Mouse (Mus musculus) retina, postnatal 7 days (tissue): ENCODE data around the gene Wwox.

Experiments used
- DNase-seq: peaks from one replicate; pipeline ENCODE4 v3.0.0-alpha.2; 2012; ENCODE audit warnings: low read depth, low spot score

The Wwox gene

GRCm38 (mm10) chr8:115159208-115159607 is 719.8 kb downstream of the Wwox start:
- DNase-seq = no peak

- DNase-seq = no peak
Measured at GRCm38 (mm10) chr8:115159711-115160374, 720.4 kb downstream of the Wwox start.

DNA sequence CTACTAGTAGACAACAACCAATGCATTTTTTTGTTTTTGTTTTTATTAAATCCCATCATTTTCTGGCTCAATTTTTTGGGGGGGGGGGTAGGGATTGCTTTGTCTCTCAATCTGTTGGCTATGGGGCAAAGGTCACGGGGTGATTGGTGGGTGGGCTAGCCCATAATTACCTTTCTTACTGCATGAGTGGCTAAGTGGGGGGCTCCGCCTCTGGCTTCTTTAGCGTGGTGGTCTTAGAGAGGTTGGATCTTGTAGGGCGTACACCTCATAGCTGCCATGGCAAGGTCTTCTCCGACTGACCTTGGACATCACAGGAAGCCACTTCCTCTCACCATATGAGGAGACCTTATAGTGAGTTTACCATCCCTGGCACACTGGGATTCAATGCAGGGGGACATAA is 721.0 kb downstream of the Wwox start:
- DNase-seq = no peak

- DNase-seq = no peak
Measured at GRCm38 (mm10) chr8:115161520-115161919, 722.1 kb downstream of the Wwox start.

GRCm38 (mm10) chr8:115164872-115165271 is 725.4 kb downstream of the Wwox start:
- no peak for DNase-seq

DNA sequence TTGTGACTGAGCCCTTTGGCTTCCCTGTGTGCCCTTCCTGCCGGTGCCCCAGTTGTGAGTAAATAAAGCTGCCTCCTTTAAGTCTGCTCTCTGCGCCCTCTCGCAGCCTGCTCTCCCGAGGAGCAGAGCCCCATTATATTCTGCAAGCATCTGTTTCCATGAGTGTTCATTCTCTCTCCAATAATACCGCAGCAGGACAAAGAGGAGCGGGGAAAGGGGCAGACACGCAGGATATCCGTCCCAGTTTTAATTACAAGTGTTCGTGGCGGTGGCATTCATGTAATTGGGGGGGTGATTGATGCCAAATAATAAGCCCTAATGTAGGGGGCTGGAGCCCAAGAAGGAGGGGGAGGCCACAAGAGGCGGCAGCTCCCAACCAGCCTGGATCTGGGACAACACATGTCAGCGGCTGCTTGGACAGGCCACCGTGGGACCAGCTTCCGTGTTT is 734.2 kb downstream of the Wwox start:
- no peak for DNase-seq

DNA sequence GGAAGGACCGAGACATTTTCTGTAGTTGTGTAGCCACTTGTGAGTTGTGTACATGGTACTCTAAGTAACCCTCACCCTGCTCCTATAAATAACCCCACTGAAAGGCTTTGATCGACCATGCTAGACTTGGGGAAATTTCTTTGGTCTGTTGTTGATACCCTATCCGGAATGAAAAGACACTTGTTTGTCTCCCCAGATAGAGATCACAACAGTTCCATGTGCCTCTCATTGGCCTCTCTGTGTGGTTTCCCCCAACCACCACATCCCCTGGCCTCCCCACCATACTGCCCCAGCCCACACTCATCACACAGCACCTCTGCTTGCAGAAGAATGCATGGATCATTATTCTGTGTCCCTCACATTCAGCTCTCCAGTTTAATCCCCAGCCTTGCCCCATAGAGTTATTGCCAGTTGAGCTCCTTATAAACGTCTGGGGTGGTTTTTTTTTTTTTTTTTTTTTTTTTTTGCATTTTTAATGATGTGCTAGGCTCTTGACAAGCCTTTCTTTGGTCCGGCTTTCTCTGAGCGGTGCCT is 746.0 kb downstream of the Wwox start:
- DNase-seq = no peak

DNA sequence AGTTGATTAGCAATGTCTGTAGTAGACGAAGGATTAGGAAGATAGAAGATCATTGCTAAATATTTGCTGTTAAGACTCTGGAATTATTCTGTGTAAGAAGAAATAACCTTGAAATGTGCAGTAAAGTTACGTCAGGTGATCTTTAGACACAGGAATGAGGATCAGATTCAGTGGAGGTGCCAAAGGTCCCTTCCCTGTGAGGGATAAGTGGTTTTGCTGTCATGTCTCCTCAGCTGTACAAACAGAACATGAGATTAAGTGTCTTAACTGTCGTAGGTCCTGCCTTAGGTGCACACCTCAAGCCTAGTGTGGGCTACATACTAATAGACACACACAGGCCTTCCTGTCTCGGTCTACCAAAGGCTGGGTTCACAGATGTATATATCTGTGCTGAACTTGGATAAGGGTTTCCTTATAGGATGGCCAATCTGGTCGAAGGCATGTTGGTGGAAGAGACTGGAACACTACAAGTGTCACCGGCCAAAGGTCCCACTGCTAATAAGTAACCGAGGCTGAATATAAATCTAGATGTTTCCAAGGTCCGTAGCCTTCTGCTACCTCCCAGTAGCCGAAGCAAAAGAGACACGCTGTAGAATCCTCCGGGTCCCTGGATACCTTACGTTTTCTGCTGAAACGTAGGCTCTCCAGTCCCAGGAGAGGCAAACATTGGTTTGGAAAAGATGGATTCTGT is 746.8 kb downstream of the Wwox start:
- no peak for DNase-seq

DNA sequence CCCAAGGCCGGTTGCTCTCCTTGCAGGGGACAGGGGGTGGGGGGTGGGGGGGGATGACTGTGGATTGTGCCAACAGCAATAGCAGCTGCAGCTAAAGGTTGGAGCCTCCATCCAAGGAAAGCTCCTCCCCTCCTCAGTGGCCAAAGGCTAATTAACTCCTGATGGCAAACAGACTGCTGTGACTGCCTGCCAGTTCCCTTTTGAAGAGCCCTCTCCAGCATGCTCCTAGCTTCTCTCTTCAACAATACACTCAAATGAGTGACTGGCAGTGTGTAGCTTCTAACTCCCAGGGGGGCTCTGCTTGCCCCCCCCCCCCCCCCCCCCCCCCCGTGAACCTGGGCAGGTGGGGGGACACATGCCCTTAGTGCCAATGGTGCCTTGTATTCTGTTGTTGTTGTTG is 747.4 kb downstream of the Wwox start:
- no peak for DNase-seq

GRCm38 (mm10) chr8:115188446-115188845 is 749.0 kb downstream of the Wwox start:
- no peak for DNase-seq

GRCm38 (mm10) chr8:115189836-115190235 is 750.4 kb downstream of the Wwox start:
- DNase-seq = no peak

DNA sequence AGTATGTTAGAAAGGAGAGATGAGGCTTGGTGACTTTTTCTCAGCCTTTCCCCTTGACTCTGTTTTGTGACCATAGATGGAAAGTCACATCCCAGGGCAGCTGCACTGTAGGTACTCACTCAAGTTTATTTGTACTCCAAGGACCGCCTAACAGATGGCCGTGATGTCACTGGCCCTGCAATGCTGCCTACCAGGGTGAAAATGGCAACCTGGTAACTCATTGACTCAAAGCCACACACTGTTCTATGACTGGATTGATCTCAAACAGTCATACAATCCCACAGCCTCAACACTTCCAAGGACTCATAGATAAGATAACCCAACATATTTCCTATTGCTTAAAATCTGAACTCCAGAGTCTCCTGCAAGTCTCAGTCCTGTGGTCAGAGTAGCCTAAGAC is 754.3 kb downstream of the Wwox start:
- DNase-seq = no peak

- no peak for DNase-seq
Measured at GRCm38 (mm10) chr8:115195334-115195733, 755.9 kb downstream of the Wwox start.

- no peak for DNase-seq
Measured at GRCm38 (mm10) chr8:115196859-115197258, 757.4 kb downstream of the Wwox start.

DNA sequence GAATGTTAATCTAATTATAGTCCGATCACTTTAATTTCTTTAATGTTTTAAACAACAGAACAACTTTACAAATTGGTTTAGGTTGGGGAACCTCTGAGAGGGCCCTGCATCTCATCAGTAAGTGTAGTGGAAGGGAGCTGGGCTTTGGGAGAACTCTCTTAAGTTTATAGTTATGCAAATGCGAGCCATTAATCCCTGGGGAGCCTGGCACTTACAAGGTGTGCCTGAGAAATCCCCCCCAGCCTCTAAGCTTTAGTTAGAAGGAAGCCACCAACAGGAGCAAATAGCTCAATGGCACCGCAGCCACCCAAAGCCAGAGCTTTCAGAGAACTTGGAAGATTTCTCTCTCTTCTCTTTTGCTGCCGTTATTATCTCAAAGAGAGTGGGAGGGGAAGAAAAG is 759.7 kb downstream of the Wwox start:
- no peak for DNase-seq

GRCm38 (mm10) chr8:115199616-115200150 is 760.2 kb downstream of the Wwox start:
- no peak for DNase-seq

DNA sequence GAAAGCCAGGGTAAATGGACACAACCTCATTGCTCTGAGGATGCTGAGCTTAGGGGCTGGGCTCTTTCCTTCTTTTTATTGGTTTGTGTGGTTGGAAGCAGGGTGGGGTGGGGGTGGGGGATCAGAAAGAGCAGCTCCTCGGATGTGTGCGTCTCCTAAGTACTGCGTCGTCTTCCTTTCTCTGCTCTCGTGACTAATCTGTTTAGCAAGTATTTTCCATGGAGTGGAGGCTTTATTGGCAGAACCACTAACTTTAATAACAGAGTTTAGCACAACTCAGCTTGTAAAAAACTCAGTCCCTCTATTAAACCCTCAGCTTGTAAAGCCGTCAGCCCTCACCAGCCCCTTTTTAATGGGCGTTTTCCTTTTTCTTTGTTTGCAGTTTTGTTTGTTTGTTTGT is 762.3 kb downstream of the Wwox start:
- DNase-seq = no peak

- DNase-seq = no peak
Measured at GRCm38 (mm10) chr8:115207480-115207879, 768.0 kb downstream of the Wwox start.

GRCm38 (mm10) chr8:115208415-115209192 is 769.1 kb downstream of the Wwox start:
- no peak for DNase-seq

DNA sequence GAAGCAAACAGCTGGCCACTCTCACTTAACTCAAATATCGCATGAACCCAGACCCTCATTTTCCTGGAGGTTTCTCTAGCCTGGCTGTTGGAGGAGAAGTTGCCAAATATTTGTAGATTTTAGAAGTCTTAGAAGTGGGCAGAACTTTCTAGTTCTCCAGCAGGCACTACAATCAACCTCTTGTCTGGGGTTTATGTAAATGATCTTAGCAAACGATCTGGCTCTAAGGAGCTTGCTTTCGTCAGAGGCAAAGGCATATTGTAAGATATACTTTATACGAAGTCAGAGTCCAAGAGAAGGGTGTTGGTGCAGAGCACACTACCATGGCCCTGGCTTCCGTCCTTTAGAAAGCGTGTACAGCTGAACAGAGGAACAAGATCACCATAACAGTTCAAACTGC is 770.6 kb downstream of the Wwox start:
- DNase-seq = no peak

GRCm38 (mm10) chr8:115213126-115213525 is 773.7 kb downstream of the Wwox start:
- no peak for DNase-seq

DNA sequence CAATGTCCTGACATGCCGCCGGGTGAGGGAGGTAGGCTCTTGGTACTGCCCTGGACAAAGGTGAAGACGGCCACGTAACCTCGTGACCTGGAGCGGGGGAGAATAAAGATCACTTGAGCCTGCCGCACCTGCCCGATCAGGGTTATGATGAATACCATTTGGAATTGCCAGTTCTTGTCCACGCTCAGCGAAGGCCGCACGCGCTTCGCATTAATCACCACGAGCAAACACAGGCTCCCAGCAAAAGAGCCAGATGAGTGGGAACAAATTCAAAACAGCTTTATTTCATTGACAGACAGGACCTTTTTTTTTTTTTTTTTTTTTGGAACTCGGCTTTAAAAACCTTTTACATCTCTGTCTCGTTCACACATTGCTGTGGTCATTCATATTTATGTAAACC is 775.4 kb downstream of the Wwox start:
- no peak for DNase-seq
